ENCODE assay signal across 7 mouse cellular contexts in genomic region chr2:144267731-144268015, GRCm38 (mm10). TPM values are rescaled to one million over a fixed set of nuclear protein-coding genes. Genes with fewer than 3 reads are reported as not detected.
DNase-seq lines count a peak whose midpoint lies in the region; ATAC-seq and TF ChIP-seq lines count a peak whose summit lies in the region.

No protein-coding gene starts in this region.

- peak overlapping the region; percentile 91 for H3K4me3 ChIP-seq in midbrain, embryonic 10.5 days
- H3K4me3 ChIP-seq in midbrain, postnatal 0 days (ENCODE audit: low read depth, low read length): no peak overlapping the region
- peak overlapping the region; percentile 93 for H3K4me3 ChIP-seq in intestine, embryonic 16.5 days (ENCODE audit: low read length)
- no peak overlapping the region for H3K4me3 ChIP-seq in neural tube, embryonic 12.5 days

- H3K36me3 ChIP-seq in midbrain, embryonic 10.5 days: peaks cover 60% of the 10 kb centered on the region
- H3K36me3 ChIP-seq in midbrain, postnatal 0 days (ENCODE audit: insufficient read depth, low read length): no peaks in the 10 kb centered on the region
- peaks cover 2% of the 10 kb centered on the region; the same call in 1 of the 2 replicates for H3K36me3 ChIP-seq in intestine, embryonic 16.5 days (ENCODE audit: control insufficient read depth, insufficient read depth, low read length)
- H3K36me3 ChIP-seq in neural tube, embryonic 12.5 days: no peaks in the 10 kb centered on the region; the same call in 1 of the 2 replicates

- H3K9ac ChIP-seq in midbrain, postnatal 0 days (replicated peaks; ENCODE audit: low read length, poor library complexity, severe bottlenecking): no peak overlapping the region
- H3K9ac ChIP-seq in intestine, embryonic 16.5 days (ENCODE audit: low read depth, low read length): no peak overlapping the region
- H3K9ac ChIP-seq in neural tube, embryonic 12.5 days: no peak overlapping the region

- ATAC-seq in midbrain, postnatal 0 days (ENCODE audit: low FRiP score): no peak
- ATAC-seq in common myeloid progenitor, adult 5-6 weeks (replicated peaks; ENCODE audit: low read depth, poor library complexity, severe bottlenecking): 0 out of 2 replicates have a peak, but pooled peaks have one; percentile 3
- no peak for ATAC-seq in intestine, embryonic 16.5 days
- ATAC-seq in neural tube, embryonic 12.5 days (ENCODE audit: low FRiP score, low read depth): no peak

- no peak for DNase-seq in midbrain, embryonic 10.5 days (ENCODE audit: low spot score)
- no peak for DNase-seq in midbrain, postnatal 0 days (ENCODE audit: low spot score)
- no peak for DNase-seq in urinary bladder, postnatal 14 days (ENCODE audit: low spot score)
- no peak for DNase-seq in urinary bladder, adult 18-20 months (ENCODE audit: low spot score in 2 of 2)

- no peak overlapping the region for H3K27ac ChIP-seq in midbrain, embryonic 10.5 days (replicated peaks)
- no peak overlapping the region for H3K27ac ChIP-seq in midbrain, postnatal 0 days (ENCODE audit: low read depth, low read length)
- peak overlapping the region; percentile 57 for H3K27ac ChIP-seq in intestine, embryonic 16.5 days (ENCODE audit: low read length)
- no peak overlapping the region for H3K27ac ChIP-seq in neural tube, embryonic 12.5 days

- H3K4me2 ChIP-seq in midbrain, postnatal 0 days (ENCODE audit: low read depth, low read length, poor library complexity, severe bottlenecking): no peak overlapping the region
- H3K4me2 ChIP-seq in intestine, embryonic 16.5 days (ENCODE audit: low read depth, low read length): peak overlapping the region; percentile 64
- peak overlapping the region; percentile 27; the same call in 1 of the 2 replicates for H3K4me2 ChIP-seq in neural tube, embryonic 12.5 days (replicated peaks)

- peaks cover 47% of the 10 kb centered on the region for H3K4me1 ChIP-seq in midbrain, embryonic 10.5 days
- H3K4me1 ChIP-seq in midbrain, postnatal 0 days (ENCODE audit: insufficient read depth, low read length): peaks cover 9% of the 10 kb centered on the region; the same call in 1 of the 2 replicates
- H3K4me1 ChIP-seq in intestine, embryonic 16.5 days (ENCODE audit: control insufficient read depth, insufficient read depth, low read length): peaks cover 25% of the 10 kb centered on the region
- peaks cover 14% of the 10 kb centered on the region for H3K4me1 ChIP-seq in neural tube, embryonic 12.5 days

- 61% methylated on average over 1 of the region's 1 CpGs for whole genome bisulfite sequencing in midbrain, embryonic 10.5 days
- WGBS in midbrain, postnatal 0 days: 43% methylated on average over 1 of the region's 1 CpGs
- WGBS in intestine, embryonic 16.5 days: 16% methylated on average over 1 of the region's 1 CpGs
- 52% methylated on average over 1 of the region's 1 CpGs for WGBS in neural tube, embryonic 12.5 days

- H3K9me3 ChIP-seq in midbrain, embryonic 10.5 days (replicated peaks): no peaks in the 10 kb centered on the region
- H3K9me3 ChIP-seq in midbrain, postnatal 0 days (ENCODE audit: low read length): no peaks in the 10 kb centered on the region
- H3K9me3 ChIP-seq in intestine, embryonic 16.5 days (ENCODE audit: control insufficient read depth, low read length): no peaks in the 10 kb centered on the region
- H3K9me3 ChIP-seq in neural tube, embryonic 12.5 days: no peaks in the 10 kb centered on the region

- no peak for TF ChIP-seq CTCF in midbrain, postnatal 0 days (IDR thresholded peaks at IDR 0.05)

- H3K27me3 ChIP-seq in midbrain, embryonic 10.5 days (ENCODE audit: low read depth, poor library complexity, severe bottlenecking): no peaks in the 10 kb centered on the region
- H3K27me3 ChIP-seq in midbrain, postnatal 0 days (ENCODE audit: insufficient read depth, low read length): no peaks in the 10 kb centered on the region
- H3K27me3 ChIP-seq in intestine, embryonic 16.5 days (replicated peaks; ENCODE audit: control insufficient read depth, insufficient read depth, low read length): no peaks in the 10 kb centered on the region
- no peaks in the 10 kb centered on the region for H3K27me3 ChIP-seq in neural tube, embryonic 12.5 days (replicated peaks)

RNA-seq across cellular contexts. Expression of gene Mgme1, which starts 2.8 kb away (rescaled TPM):
- polyA plus RNA-seq in midbrain, embryonic 10.5 days (2016; fragmentation: Nextera tagmentation; extraction: Ambion mirVana): 22.5 and 26.0 TPM in 2 replicates
- total RNA-seq in midbrain, postnatal 0 days (2014; rRNA removed): 4.3 and 4.4 TPM in 2 replicates
- polyA plus RNA-seq in midbrain, postnatal 0 days (2015; fragmentation: Nextera tagmentation; extraction: Ambion mirVana): 5.6 and 6.2 TPM in 2 replicates
- total RNA-seq in common myeloid progenitor, adult 5-6 weeks (2017): 29.3 and 30.4 TPM in 2 replicates
- 22.8 and 23.9 TPM in 2 replicates for polyA plus RNA-seq in intestine, embryonic 16.5 days (2015; fragmentation: Nextera tagmentation; extraction: Ambion mirVana)
- polyA plus RNA-seq in neural tube, embryonic 12.5 days (2016; fragmentation: Nextera tagmentation; extraction: Ambion mirVana): 12.9 and 14.6 TPM in 2 replicates

RNA-seq across cellular contexts. Expression of gene Snx5, which starts 3.0 kb away (rescaled TPM):
- polyA plus RNA-seq in midbrain, embryonic 10.5 days (2016; fragmentation: Nextera tagmentation; extraction: Ambion mirVana): 102 and 120 TPM in 2 replicates
- 62.3 and 69.0 TPM in 2 replicates for total RNA-seq in midbrain, postnatal 0 days (2014; rRNA removed)
- polyA plus RNA-seq in midbrain, postnatal 0 days (2015; fragmentation: Nextera tagmentation; extraction: Ambion mirVana): 57.2 and 58.0 TPM in 2 replicates
- 280 and 311 TPM in 2 replicates for total RNA-seq in common myeloid progenitor, adult 5-6 weeks (2017)
- 147 and 149 TPM in 2 replicates for polyA plus RNA-seq in intestine, embryonic 16.5 days (2015; fragmentation: Nextera tagmentation; extraction: Ambion mirVana)
- polyA plus RNA-seq in neural tube, embryonic 12.5 days (2016; fragmentation: Nextera tagmentation; extraction: Ambion mirVana): 87.2 and 88.9 TPM in 2 replicates

Comparison
In these comparisons a context has a peak if more than half of its experiments do, and no peak if none do; other contexts are left out.
1. H3K4me3 ChIP-seq: peak in midbrain, embryonic 10.5 days (single experiment) and intestine, embryonic 16.5 days (single experiment); none in midbrain, postnatal 0 days (single experiment) and neural tube, embryonic 12.5 days (single experiment).